Mouse (Mus musculus): ENCODE measurements around the gene Gm39566. TPM values are rescaled to one million over a fixed set of nuclear protein-coding genes. Genes with fewer than 3 reads are reported as not detected.
A peak's percentile ranks its signal among the peaks of the same experiment; 100 is the strongest.

Gene Gm39566
- polyA plus RNA-seq, 1 experiment from 2014 or later = not detected

- WGBS = 7% methylated on average over 13 of the region's 13 CpGs
- peak overlapping the region; percentile 48 for H3K4me3 ChIP-seq (ENCODE audit: low read depth, low read length)
- TF ChIP-seq CTCF (IDR thresholded peaks at IDR 0.05; ENCODE audit: low read depth) = no peak
Measured at GRCm38 (mm10) chr11:69795983-69796435, 19.1 kb downstream of the Gm39566 start.

DNA sequence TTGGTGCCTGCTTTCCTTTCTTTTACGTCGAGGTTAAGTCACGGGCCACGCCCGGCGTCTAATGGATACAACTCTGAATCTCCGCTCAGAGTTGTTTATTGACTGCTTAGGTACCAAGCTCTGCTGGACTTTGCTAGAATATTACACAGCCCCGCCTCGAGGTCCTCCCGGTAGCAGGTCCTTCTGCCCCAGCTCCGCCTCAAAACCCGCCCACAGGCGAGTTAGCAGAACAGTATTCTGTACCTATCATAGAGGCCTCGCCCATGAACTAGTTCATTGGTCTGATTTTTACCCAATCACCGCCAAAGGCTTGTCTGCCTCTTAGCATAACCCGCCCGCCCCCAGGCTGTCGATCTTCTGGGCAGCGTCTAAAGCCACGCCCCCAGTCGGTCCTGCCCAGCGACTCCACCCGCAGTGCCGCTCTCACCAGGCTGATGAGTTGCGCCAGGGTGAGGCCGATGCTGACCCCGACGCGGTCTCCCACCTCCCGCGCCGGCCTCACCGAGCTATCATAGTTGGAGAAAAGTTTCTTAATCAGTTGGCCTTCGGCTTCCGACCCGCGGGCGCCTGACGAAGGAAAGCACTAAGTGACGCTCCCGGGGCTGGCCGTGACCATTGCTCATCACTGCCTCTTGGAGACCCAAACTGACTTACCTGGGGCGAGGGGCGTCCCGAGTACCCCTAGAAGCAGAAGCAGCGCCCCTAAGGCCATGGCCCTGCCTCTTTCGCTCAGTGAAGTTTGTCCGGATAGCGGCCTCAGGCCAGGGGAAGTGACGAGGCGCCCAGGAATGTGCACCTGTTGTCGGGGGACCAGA, 19.7 kb downstream of the Gm39566 start, which contains the start of gene Chrnb1:
Chrnb1 (minus strand) TSS at position 776 of the 815 bp plus-strand sequence.
- Histone ChIP-seq H3K36me3 (ENCODE audit: control insufficient read depth, insufficient read depth) (no peaks in the 10 kb centered on the region), H3K4me1 (replicated peaks; ENCODE audit: control insufficient read depth, insufficient read depth, low read length) (0 out of 2 replicates have a peak, but pooled peaks cover 5% of the 10 kb centered on the region), H3K4me3 (ENCODE audit: low read depth, low read length) (peak within 1 kb of the TSS; percentile 48), H3K4me2 (replicated peaks; ENCODE audit: low read depth) (peak within 1 kb of the TSS; percentile 97), H3K27me3 (replicated peaks; ENCODE audit: control insufficient read depth, insufficient read depth, low read length) (peaks cover 3% of the 10 kb centered on the region; the same call in 1 of the 2 replicates), H3K27ac (ENCODE audit: low read depth, low read length) (no peak within 1 kb of the TSS), H3K9me3 (ENCODE audit: control insufficient read depth) (no peaks in the 10 kb centered on the region), H3K9ac (ENCODE audit: low read depth, low read length) (peak within 1 kb of the TSS; percentile 31)
- TF ChIP-seq CTCF (IDR thresholded peaks at IDR 0.05; ENCODE audit: low read depth) = peak; percentile 30
- 1% methylated on average over 51 of the region's 52 CpGs for WGBS
- peak; percentile 98 for ATAC-seq

More at GRCm38 (mm10) chr11:69795983-69796435, 19.1 kb downstream of the Gm39566 start:
- no peak for ATAC-seq
- no peaks in the 10 kb centered on the region for H3K9me3 ChIP-seq (ENCODE audit: control insufficient read depth)
- 0 out of 2 replicates have a peak, but pooled peaks cover 11% of the 10 kb centered on the region for H3K4me1 ChIP-seq (replicated peaks; ENCODE audit: control insufficient read depth, insufficient read depth, low read length)
- peak overlapping the region; percentile 97 for H3K4me2 ChIP-seq (replicated peaks; ENCODE audit: low read depth)
- H3K27ac ChIP-seq (ENCODE audit: low read depth, low read length) = no peak overlapping the region
- H3K27me3 ChIP-seq (replicated peaks; ENCODE audit: control insufficient read depth, insufficient read depth, low read length) = peaks cover 7% of the 10 kb centered on the region; the same call in 1 of the 2 replicates
- H3K36me3 ChIP-seq (ENCODE audit: control insufficient read depth, insufficient read depth) = no peaks in the 10 kb centered on the region
- H3K9ac ChIP-seq (ENCODE audit: low read depth, low read length) = peak overlapping the region; percentile 31; the same call in 1 of the 2 replicates

DNA sequence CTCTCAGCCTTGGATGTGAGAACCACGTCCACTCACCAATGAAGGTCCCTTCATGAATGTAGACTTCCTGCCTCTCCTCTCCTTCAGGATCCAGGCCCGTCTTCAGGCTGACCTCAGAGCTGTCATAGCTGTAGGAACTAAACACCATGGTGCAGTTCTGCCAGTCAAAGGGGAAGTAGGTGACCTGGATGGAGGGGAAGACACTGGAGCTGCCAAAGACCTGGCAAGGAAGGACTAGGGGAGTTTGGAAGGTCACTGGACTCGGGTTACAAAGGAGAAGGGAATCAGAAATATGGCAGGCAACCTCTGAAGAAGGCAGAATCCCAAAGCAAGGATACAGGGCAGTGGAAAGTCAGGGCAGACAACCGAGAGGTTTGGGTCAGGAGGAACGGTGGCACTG, 21.7 kb downstream of the Gm39566 start:
- Histone ChIP-seq H3K27ac (ENCODE audit: low read depth, low read length) (no peak overlapping the region), H3K36me3 (ENCODE audit: control insufficient read depth, insufficient read depth) (no peaks in the 10 kb centered on the region), H3K4me1 (replicated peaks; ENCODE audit: control insufficient read depth, insufficient read depth, low read length) (0 out of 2 replicates have a peak, but pooled peaks cover 5% of the 10 kb centered on the region), H3K27me3 (replicated peaks; ENCODE audit: control insufficient read depth, insufficient read depth, low read length) (no peaks in the 10 kb centered on the region; the same call in 1 of the 2 replicates), H3K9ac (ENCODE audit: low read depth, low read length) (no peak overlapping the region), H3K4me2 (replicated peaks; ENCODE audit: low read depth) (no peak overlapping the region), H3K9me3 (ENCODE audit: control insufficient read depth) (no peaks in the 10 kb centered on the region), H3K4me3 (ENCODE audit: low read depth, low read length) (no peak overlapping the region)
- WGBS = 74% methylated on average over 5 of the region's 5 CpGs
- TF ChIP-seq CTCF (IDR thresholded peaks at IDR 0.05; ENCODE audit: low read depth) = no peak
- no peak for ATAC-seq

DNA sequence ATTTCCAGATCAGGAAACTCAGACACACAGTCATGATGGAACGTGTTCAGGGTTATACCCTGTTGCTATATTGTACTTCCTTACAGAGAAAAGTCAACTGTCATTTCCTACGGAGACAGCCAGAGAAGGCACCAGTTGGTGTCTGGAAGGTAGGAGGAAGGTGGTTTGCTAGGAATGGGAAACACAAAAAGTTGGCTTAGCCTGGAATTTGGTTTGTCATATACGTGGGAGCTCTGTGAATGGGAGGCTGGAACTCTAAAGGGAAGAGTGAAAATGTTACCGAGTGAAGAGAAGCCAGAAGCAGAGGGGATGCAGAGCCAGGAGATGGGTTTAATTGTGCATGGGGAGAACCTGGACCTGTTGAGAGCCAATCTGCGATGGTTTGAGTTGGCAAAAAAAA, 23.7 kb downstream of the Gm39566 start:
- H3K9me3 ChIP-seq (ENCODE audit: control insufficient read depth) = no peaks in the 10 kb centered on the region
- no peak overlapping the region for H3K27ac ChIP-seq (ENCODE audit: low read depth, low read length)
- H3K36me3 ChIP-seq (ENCODE audit: control insufficient read depth, insufficient read depth) = no peaks in the 10 kb centered on the region
- ATAC-seq = no peak
- H3K27me3 ChIP-seq (replicated peaks; ENCODE audit: control insufficient read depth, insufficient read depth, low read length) = no peaks in the 10 kb centered on the region; the same call in 1 of the 2 replicates
- H3K4me2 ChIP-seq (replicated peaks; ENCODE audit: low read depth) = no peak overlapping the region
- no peak overlapping the region for H3K9ac ChIP-seq (ENCODE audit: low read depth, low read length)
- 71% methylated on average over 5 of the region's 5 CpGs for WGBS
- H3K4me1 ChIP-seq (replicated peaks; ENCODE audit: control insufficient read depth, insufficient read depth, low read length) = 0 out of 2 replicates have a peak, but pooled peaks cover 5% of the 10 kb centered on the region
- H3K4me3 ChIP-seq (ENCODE audit: low read depth, low read length) = no peak overlapping the region
- TF ChIP-seq CTCF (IDR thresholded peaks at IDR 0.05; ENCODE audit: low read depth) = no peak

DNA sequence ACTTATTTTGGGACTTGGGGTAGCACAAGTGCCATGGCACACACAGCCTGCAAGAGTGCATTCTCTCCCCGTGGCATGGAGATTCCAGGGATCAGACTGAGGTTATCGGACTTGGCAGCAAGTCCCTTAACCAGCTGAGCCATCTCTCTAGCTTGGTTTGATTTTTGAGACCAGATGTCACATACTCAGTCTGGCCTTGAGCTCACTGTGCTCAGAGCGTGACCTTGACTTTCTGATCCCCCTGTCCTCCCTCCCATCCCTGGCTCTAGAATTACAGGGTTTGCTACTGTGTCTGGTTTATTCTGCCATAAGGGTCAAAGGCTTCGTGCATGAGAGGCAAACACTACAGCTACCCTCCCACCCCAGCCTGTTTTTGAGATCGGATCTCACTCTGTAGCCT, 25.7 kb downstream of the Gm39566 start:
- Histone ChIP-seq H3K36me3 (ENCODE audit: control insufficient read depth, insufficient read depth) (no peaks in the 10 kb centered on the region), H3K4me2 (replicated peaks; ENCODE audit: low read depth) (no peak overlapping the region), H3K27me3 (replicated peaks; ENCODE audit: control insufficient read depth, insufficient read depth, low read length) (no peaks in the 10 kb centered on the region; the same call in 1 of the 2 replicates), H3K4me3 (ENCODE audit: low read depth, low read length) (no peak overlapping the region), H3K9ac (ENCODE audit: low read depth, low read length) (no peak overlapping the region), H3K9me3 (ENCODE audit: control insufficient read depth) (no peaks in the 10 kb centered on the region), H3K27ac (ENCODE audit: low read depth, low read length) (no peak overlapping the region), H3K4me1 (replicated peaks; ENCODE audit: control insufficient read depth, insufficient read depth, low read length) (no peaks in the 10 kb centered on the region)
- TF ChIP-seq CTCF (IDR thresholded peaks at IDR 0.05; ENCODE audit: low read depth) = no peak
- ATAC-seq = no peak
- WGBS = 61% methylated on average over 5 of the region's 5 CpGs

DNA sequence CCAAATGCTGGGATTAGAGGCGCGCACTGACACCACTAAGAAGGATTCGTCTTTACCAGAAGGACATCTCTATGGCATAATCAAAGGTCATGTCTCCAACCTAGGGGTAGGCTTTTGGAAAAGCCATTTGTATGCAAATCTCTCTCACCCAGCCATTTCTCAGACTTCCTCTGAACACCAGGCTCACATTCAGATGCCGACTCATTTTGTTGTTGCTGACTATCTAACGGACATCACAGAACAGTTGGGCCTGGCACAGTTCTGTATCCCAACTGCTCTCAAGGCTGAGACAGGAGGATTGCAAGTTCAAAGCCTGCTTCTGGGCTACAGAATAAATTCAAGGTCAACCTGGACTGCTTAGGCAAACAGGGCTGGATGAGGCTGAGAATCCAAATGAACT, 27.8 kb downstream of the Gm39566 start:
- no peak for TF ChIP-seq CTCF (IDR thresholded peaks at IDR 0.05; ENCODE audit: low read depth)
- Histone ChIP-seq H3K4me2 (replicated peaks; ENCODE audit: low read depth) (no peak overlapping the region), H3K9ac (ENCODE audit: low read depth, low read length) (no peak overlapping the region), H3K27me3 (replicated peaks; ENCODE audit: control insufficient read depth, insufficient read depth, low read length) (no peaks in the 10 kb centered on the region), H3K4me1 (replicated peaks; ENCODE audit: control insufficient read depth, insufficient read depth, low read length) (0 out of 2 replicates have a peak, but pooled peaks cover 3% of the 10 kb centered on the region), H3K27ac (ENCODE audit: low read depth, low read length) (no peak overlapping the region), H3K9me3 (ENCODE audit: control insufficient read depth) (no peaks in the 10 kb centered on the region), H3K4me3 (ENCODE audit: low read depth, low read length) (no peak overlapping the region), H3K36me3 (ENCODE audit: control insufficient read depth, insufficient read depth) (no peaks in the 10 kb centered on the region)
- ATAC-seq = no peak
- 92% methylated on average over 5 of the region's 5 CpGs for whole genome bisulfite sequencing
